Mouse (Mus musculus) heart, embryonic 11.5 days (tissue): Measurements from ENCODE around the gene Fam234b. TPM values are rescaled to one million over a fixed set of nuclear protein-coding genes. Genes with fewer than 3 reads are reported as not detected.

Experiments used
- polyA plus RNA-seq: library from polyadenylated mRNA; unstranded; fragments of >200 nt; fragmentation: Nextera tagmentation; extraction: Ambion mirVana; gene quantifications from 2 replicates; pipeline ENCODE4 v1.2.1, GENCODE M21; 2014

The Fam234b gene
- polyA plus RNA-seq, 1 experiment from 2014 or later: 11.3 TPM

Other genes with a start within 250 kb of the Fam234b start
- gene Apold1, start 216.3 kb upstream of the Fam234b start, polyA plus RNA-seq: 4.3 TPM in 2 replicates
- 74.6 and 78.3 TPM in 2 replicates for gene Ddx47, start 186.4 kb upstream of the Fam234b start, polyA plus RNA-seq
- gene Gprc5a, start 132.3 kb upstream of the Fam234b start, polyA plus RNA-seq: 3.4 and 4.3 TPM in 2 replicates
- gene Gprc5d, start 79.7 kb upstream of the Fam234b start, polyA plus RNA-seq: not detected in 2 replicates
- 7.2 and 15.2 TPM in 2 replicates for gene Hebp1, start within 50 bp of the Fam234b start, polyA plus RNA-seq
- gene Gsg1, start 56.4 kb downstream of the Fam234b start, polyA plus RNA-seq: 1.0 and 1.1 TPM in 2 replicates
- gene Pbp2, start 112.4 kb downstream of the Fam234b start, polyA plus RNA-seq: not detected in 2 replicates
- gene Emp1, start 164.6 kb downstream of the Fam234b start, polyA plus RNA-seq: 7.7 and 10.0 TPM in 2 replicates